Mouse (Mus musculus): ENCODE measurements around the gene Tmem176a.

DNA sequence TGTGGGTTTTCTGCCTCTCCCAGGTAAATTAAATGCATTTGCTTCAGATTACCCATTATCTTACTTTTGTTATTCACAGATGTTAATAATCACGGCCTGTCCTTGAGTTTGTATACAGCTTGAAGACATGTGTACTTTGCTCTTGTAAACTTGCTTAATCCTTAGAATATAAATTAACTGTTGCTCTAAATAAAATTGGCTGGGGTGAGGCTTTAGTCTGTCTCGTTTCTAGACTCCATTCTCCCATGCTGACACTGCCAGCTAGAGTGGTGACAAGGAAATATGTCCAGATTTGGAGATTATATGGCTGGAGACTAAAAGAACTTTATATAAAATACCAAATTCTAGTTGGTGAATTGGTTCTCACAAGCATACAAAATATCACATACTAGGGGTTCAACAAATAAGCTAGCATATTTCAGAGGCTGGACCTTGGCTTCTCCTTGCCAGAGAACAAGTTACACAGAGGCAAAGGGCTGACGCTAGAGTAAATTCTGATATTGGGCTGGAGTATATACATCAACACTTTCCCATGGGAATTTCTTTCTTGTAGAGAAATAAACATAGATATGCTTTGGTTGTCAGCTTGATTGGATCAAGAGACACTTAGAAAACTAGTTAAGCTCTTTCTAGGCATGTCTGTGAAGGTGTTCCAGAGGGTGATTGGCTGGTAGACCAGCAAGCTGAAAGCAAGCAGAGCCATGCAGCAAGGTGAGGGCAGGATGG is 31.1 kb upstream of the Tmem176a start:
- no peak for TF ChIP-seq CTCF (IDR thresholded peaks at IDR 0.05; ENCODE audit: low read depth)
- TF ChIP-seq EP300 (optimal IDR thresholded peaks at IDR 0.05): no peak
